Mouse (Mus musculus) hindbrain, postnatal 0 days (tissue): ENCODE data around the gene Tmem240. TPM values are rescaled to one million over a fixed set of nuclear protein-coding genes. Genes with fewer than 3 reads are reported as not detected.
A peak's percentile ranks its signal among the peaks of the same experiment; 100 is the strongest.

ENCODE experiments used
- ATAC-seq: fragments of 200-750 bp; cut with Nextera tagmentation; 2 replicates; pipeline ENCODE4 v1.8.0; 2017; ENCODE audit warnings: mild to moderate bottlenecking, moderate TSS enrichment, moderate library complexity
- DNase-seq: peaks from one replicate; pipeline ENCODE4 v3.0.0-alpha.2; 2015; ENCODE audit warnings: low spot score
- H3K27ac ChIP-seq: fragments of 300-500 bp; sonication (generic); 2 replicates; pipeline ENCODE4 v1.5.1; 2014; ENCODE audit warnings: mild to moderate bottlenecking
- H3K27me3 ChIP-seq: fragments of 300-500 bp; sonication (generic); 2 replicates; pipeline ENCODE4 v1.6.1; 2014; ENCODE audit warnings: low read length, mixed read lengths; ENCODE audit not compliant: insufficient read depth
- H3K36me3 ChIP-seq: fragments of 300-500 bp; sonication (generic); 2 replicates; pipeline ENCODE4 v1.6.1; 2014; ENCODE audit warnings: low read length, mixed read lengths; ENCODE audit not compliant: insufficient read depth
- H3K4me1 ChIP-seq: fragments of 300-500 bp; sonication (generic); 2 replicates; pipeline ENCODE4 v1.6.1; 2014; ENCODE audit warnings: antibody characterized with exemption, low read length, mixed read lengths; ENCODE audit not compliant: insufficient read depth
- H3K4me2 ChIP-seq: fragments of 300-500 bp; sonication (generic); 2 replicates; pipeline ENCODE4 v1.6.1; 2014; ENCODE audit warnings: low read depth, mild to moderate bottlenecking, low read length, moderate library complexity, mixed read lengths
- H3K4me3 ChIP-seq: fragments of 300-500 bp; sonication (generic); 2 replicates; pipeline ENCODE4 v1.5.1; 2014; ENCODE audit warnings: low read length
- H3K9ac ChIP-seq: fragments of 300-500 bp; sonication (generic); replicated peaks from 2 replicates; pipeline ENCODE4 v1.6.1; 2014; ENCODE audit warnings: mild to moderate bottlenecking, low read length, moderate library complexity, mixed read lengths
- H3K9me3 ChIP-seq: fragments of 300-500 bp; sonication (generic); 2 replicates; pipeline ENCODE4 v1.6.1; 2016; ENCODE audit warnings: low read length, mixed read lengths
- CTCF ChIP-seq: IDR thresholded peaks from 2 replicates; pipeline ENCODE4 v1.5.1; 2016; ENCODE audit warnings: antibody characterized with exemption, control low read depth, low read depth
- WGBS: fragments of 180-500 bp; shearing (Covaris S2); extraction: QIAGEN DNeasy Blood & Tissue Kit; methylation state at CpG from one replicate; pipeline ENCODE4 v1.1.7; 2014; 5-methylcytosine and 5-hydroxymethylcytosine counted together
- polyA plus RNA-seq: library from polyadenylated mRNA; unstranded; fragments of >200 nt; fragmentation: Nextera tagmentation; extraction: Ambion mirVana; gene quantifications from 2 replicates; pipeline ENCODE4 v1.2.1, GENCODE M21; 2015
- total RNA-seq: library from RNA; depleted of rRNA; stranded (reverse); fragments of >200 nt; gene quantifications from 2 replicates; pipeline ENCODE4 v1.2.3, GENCODE M21; 2014

Tmem240 gene
- total and polyA plus RNA-seq, 2 experiments from 2014 or later: 33.6 to 82.2 TPM

DNA sequence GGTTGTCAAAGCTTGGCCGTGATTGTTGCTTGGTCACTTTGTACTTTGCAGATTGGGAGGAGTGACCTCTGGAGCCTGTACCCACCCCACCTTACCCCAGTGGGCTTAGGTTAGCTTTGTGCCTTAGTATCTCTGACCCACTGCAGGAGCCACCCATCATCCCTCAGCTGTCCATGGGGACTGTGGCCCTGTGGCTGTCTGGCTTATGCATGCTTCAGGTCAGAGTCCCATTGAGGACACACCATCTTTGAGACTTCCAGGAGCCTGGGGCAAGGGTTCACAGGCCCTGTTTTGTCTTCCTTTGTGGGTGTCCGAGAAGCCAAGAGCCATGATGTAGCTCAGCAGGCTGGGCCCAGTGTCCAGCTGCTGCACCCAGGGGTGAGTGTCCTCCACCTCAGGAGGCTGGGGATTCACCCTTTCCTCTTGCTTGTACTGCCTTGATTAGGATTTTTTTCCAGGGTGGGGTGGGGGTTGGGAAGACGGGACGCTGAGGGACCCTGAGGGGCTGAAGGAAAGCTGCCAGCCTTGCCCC, 39.0 kb upstream of the Tmem240 start:
- no peak for DNase-seq
- peaks cover 16% of the 10 kb centered on the region for H3K4me1 ChIP-seq
- no peaks in the 10 kb centered on the region for H3K36me3 ChIP-seq
- H3K9me3 ChIP-seq: no peaks in the 10 kb centered on the region
- no peaks in the 10 kb centered on the region for H3K27me3 ChIP-seq
- no peak for TF ChIP-seq CTCF
- H3K9ac ChIP-seq: peak overlapping the region; percentile 84
- WGBS: 78% methylated on average over 4 of the region's 4 CpGs
- H3K27ac ChIP-seq: peak overlapping the region; percentile 97; the same call in 1 of the 2 replicates
- H3K4me3 ChIP-seq: peak overlapping the region; percentile 69
- H3K4me2 ChIP-seq: peak overlapping the region; percentile 83
- ATAC-seq: no peak

GRCm38 (mm10) chr4:155696261-155697255, 38.0 kb upstream of the Tmem240 start:
- H3K36me3 ChIP-seq: no peaks in the 10 kb centered on the region

GRCm38 (mm10) chr4:155700425-155700824, 34.2 kb upstream of the Tmem240 start:
- DNase-seq (peak; percentile 49), ATAC-seq (no peak)
- Histone ChIP-seq H3K9ac (no peak overlapping the region), H3K9me3 (no peaks in the 10 kb centered on the region), H3K4me2 (no peak overlapping the region), H3K27me3 (no peaks in the 10 kb centered on the region), H3K4me1 (peaks cover 11% of the 10 kb centered on the region), H3K36me3 (no peaks in the 10 kb centered on the region), H3K27ac (no peak overlapping the region), H3K4me3 (no peak overlapping the region)
- TF ChIP-seq CTCF: peak; percentile 75

More at GRCm38 (mm10) chr4:155696261-155697255, 38.0 kb upstream of the Tmem240 start:
- ATAC-seq (no peak), DNase-seq (no peak)
- Histone ChIP-seq H3K9me3 (no peaks in the 10 kb centered on the region), H3K4me2 (peak overlapping the region; percentile 83), H3K4me3 (peak overlapping the region; percentile 69), H3K4me1 (peaks cover 16% of the 10 kb centered on the region), H3K9ac (no peak overlapping the region; the same call in 1 of the 2 replicates), H3K27ac (no peak overlapping the region), H3K27me3 (no peaks in the 10 kb centered on the region)
- TF ChIP-seq CTCF: no peak
- 74% methylated on average over 16 of the region's 16 CpGs for WGBS

DNA sequence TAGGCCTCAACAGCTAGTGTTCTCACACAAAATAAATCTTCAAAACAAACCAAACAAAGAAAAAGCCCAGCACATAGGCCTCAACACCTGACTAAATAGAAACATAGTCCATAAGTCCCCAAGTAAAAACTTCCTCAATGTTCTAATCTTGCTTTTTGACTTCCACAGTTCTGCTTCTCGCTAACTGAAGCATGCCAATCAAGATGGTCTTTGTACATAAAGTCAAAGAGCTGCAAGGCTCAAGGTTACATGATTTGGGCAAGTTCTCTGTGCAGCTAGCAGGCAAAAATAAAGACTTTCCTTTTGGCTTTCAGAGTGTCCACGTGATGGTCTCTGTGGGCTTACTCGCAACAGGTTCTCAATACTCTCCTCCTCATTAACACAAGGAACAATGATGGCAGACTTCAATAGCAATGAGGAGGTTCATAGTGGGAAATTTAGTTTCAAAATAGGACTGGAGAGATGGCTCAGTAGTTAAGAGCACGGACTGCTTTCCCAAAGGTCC, 31.1 kb upstream of the Tmem240 start:
- no peak for TF ChIP-seq CTCF
- Histone ChIP-seq H3K4me2 (no peak overlapping the region), H3K4me3 (no peak overlapping the region), H3K4me1 (peaks cover 4% of the 10 kb centered on the region; the same call in 1 of the 2 replicates), H3K27me3 (no peaks in the 10 kb centered on the region), H3K9me3 (no peaks in the 10 kb centered on the region), H3K9ac (no peak overlapping the region), H3K36me3 (no peaks in the 10 kb centered on the region), H3K27ac (no peak overlapping the region)
- 97% methylated on average over 4 of the region's 4 CpGs for WGBS
- no peak for ATAC-seq
- no peak for DNase-seq

DNA sequence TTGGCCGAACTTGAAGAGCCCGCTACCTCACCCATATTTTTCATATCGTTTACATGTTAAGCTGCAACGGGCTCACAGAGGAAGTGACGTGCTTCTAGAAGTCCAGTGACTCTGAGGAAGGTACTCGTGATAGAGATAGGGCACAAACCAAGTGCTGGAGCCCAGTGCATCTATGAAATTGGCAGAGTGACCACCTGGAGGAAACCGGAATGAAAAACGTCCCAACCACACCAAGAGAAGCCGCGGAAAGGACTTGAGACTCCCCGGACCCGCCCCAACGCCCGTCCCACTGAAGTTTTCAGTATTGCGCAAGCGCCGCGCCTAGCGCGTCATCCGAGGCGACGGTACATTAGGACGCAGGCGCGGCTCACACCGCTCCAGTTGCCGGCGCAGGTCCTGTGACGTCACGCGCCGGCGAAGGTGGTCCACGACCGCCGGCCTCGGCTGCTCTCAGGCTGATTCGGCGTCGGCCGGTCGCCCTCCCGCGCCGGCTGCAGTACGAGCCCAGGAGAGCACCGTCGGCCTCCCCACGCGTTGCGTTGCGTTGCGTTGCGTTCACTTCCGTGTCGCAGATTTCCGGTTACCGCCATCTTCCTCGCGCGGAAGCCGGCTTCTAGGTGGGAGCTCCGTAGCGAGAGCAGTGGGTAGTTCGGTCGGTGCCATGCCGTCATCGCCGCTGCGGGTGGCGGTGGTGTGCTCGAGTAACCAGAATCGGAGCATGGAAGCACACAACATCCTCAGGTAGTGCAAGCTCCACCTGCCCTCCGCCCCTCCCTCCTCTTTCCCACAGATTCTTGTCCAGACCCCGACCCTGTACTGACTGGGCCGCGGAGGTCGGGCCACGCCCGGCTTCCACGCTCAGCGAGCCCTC, 29.6 kb upstream of the Tmem240 start, which contains the start of gene Ssu72:
Gene Ssu72 (plus strand): TSS at position 80 of the 871 bp plus-strand sequence.
- H3K9ac ChIP-seq: peak within 1 kb of the TSS; percentile 95
- peaks cover 4% of the 10 kb centered on the region; the same call in 1 of the 2 replicates for H3K4me1 ChIP-seq
- H3K27me3 ChIP-seq: no peaks in the 10 kb centered on the region
- H3K4me2 ChIP-seq: peak within 1 kb of the TSS; percentile 83
- peak; percentile 98 for DNase-seq
- peak; percentile 96 for ATAC-seq
- H3K27ac ChIP-seq: peak within 1 kb of the TSS; percentile 97
- no peaks in the 10 kb centered on the region for H3K36me3 ChIP-seq
- H3K4me3 ChIP-seq: peak within 1 kb of the TSS; percentile 94
- WGBS: under 1% methylated on average over 79 of the region's 83 CpGs
- H3K9me3 ChIP-seq: no peaks in the 10 kb centered on the region
- TF ChIP-seq CTCF: no peak

DNA sequence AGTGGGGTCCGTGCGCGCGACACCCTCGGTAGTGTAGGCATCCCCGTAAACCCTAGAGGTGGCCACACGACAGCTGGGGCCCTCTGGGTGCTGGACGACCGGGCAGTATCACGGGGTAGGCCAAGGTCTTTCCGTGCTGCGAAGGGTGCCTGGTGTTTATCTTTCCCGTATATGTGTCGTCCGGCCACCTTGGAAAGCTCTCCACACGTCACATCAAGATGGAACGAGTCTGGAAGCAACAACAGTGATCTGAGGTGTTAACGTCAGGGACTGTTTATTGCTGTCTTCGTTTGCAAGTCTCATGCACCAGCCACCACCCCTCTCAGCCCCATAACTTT, 29.0 kb upstream of the Tmem240 start:
- Histone ChIP-seq H3K4me2 (peak overlapping the region; percentile 83), H3K9me3 (no peaks in the 10 kb centered on the region), H3K4me3 (peak overlapping the region; percentile 94), H3K9ac (peak overlapping the region; percentile 95), H3K27me3 (no peaks in the 10 kb centered on the region), H3K36me3 (no peaks in the 10 kb centered on the region), H3K27ac (peak overlapping the region; percentile 97), H3K4me1 (peaks cover 4% of the 10 kb centered on the region; the same call in 1 of the 2 replicates)
- WGBS: under 1% methylated on average over 19 of the region's 19 CpGs
- DNase-seq (no peak), ATAC-seq (no peak)
- no peak for TF ChIP-seq CTCF
